Mouse (Mus musculus): ENCODE measurements around the gene Gck. TPM values are rescaled to one million over a fixed set of nuclear protein-coding genes. Genes with fewer than 3 reads are reported as not detected.
"Not testable (repeated sequence)": the region's sequence is repeated elsewhere in the genome, so short reads cannot be mapped to it uniquely, and the experiment has no call there.

Gene Gck
- polyA plus RNA-seq, 1 experiment from 2014 or later, result 1.3 TPM

DNA sequence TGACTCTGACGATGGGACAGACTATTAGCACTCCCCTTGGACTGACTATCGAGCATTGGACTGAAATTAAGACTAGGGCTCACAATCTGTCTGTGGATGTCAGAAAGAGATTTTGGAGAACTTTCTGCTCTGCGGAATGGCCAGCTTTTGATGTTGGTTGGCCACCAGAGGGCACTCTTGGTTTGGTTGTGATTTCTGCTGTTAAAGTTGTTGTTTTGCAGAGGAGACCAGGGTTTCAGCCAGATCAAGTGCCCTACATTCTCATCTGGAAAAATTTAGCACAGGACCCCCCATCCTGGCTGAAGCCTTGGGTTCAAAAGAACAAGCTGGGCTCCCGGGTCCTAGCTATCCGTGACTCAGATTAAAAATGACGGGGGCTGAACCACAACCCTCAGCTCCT lies 17.9 kb downstream of the Gck start:
- not testable (repeated sequence) for H3K27ac ChIP-seq (ENCODE audit: low read depth); H3K4me3 ChIP-seq (ENCODE audit: low read depth, low read length); H3K9me3 ChIP-seq (ENCODE audit: low read length); H3K27me3 ChIP-seq (ENCODE audit: insufficient read depth, low read length); H3K9ac ChIP-seq (replicated peaks); H3K36me3 ChIP-seq (replicated peaks; ENCODE audit: insufficient read depth, low read length); DNase-seq; H3K4me1 ChIP-seq (ENCODE audit: insufficient read depth); ATAC-seq; H3K4me2 ChIP-seq (ENCODE audit: low read depth, low read length)
- TF ChIP-seq CTCF (IDR thresholded peaks at IDR 0.05; ENCODE audit: low read depth), result peak; percentile 47
- 90% methylated on average over 6 of the region's 6 CpGs for WGBS (ENCODE audit: insufficient replicate concordance)

DNA sequence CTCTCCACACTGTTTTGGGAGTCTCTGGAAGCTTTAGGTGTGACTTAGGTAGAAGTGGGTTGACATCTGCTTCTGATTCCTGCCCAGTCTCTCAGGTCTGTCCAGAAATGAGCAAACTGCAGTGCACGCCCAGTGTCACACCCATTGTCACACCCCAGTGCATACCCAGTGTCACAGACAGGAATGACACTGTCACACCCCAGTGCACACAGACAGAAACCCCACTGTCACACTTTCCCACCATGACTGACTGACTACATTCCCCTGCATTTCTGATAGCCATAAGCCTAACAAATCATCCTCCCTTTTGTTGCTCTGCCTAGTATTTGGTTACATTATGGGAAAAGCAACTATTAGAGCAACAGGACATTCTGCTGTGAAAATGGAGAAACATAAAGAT lies 19.3 kb downstream of the Gck start:
- Histone ChIP-seq H3K36me3 (replicated peaks; ENCODE audit: insufficient read depth, low read length) (no peaks in the 10 kb centered on the region), H3K9ac (replicated peaks) (no peak overlapping the region), H3K4me1 (ENCODE audit: insufficient read depth) (no peaks in the 10 kb centered on the region), H3K27ac (ENCODE audit: low read depth) (no peak overlapping the region), H3K9me3 (ENCODE audit: low read length) (no peaks in the 10 kb centered on the region), H3K27me3 (ENCODE audit: insufficient read depth, low read length) (no peaks in the 10 kb centered on the region), H3K4me3 (ENCODE audit: low read depth, low read length) (no peak overlapping the region), H3K4me2 (ENCODE audit: low read depth, low read length) (no peak overlapping the region)
- WGBS (ENCODE audit: insufficient replicate concordance), result 79% methylated on average over 1 of the region's 1 CpGs
- DNase-seq (no peak), ATAC-seq (no peak)
- TF ChIP-seq CTCF (IDR thresholded peaks at IDR 0.05; ENCODE audit: low read depth) (no peak), EP300 (IDR thresholded peaks at IDR 0.05; ENCODE audit: low read depth) (no peak)

DNA sequence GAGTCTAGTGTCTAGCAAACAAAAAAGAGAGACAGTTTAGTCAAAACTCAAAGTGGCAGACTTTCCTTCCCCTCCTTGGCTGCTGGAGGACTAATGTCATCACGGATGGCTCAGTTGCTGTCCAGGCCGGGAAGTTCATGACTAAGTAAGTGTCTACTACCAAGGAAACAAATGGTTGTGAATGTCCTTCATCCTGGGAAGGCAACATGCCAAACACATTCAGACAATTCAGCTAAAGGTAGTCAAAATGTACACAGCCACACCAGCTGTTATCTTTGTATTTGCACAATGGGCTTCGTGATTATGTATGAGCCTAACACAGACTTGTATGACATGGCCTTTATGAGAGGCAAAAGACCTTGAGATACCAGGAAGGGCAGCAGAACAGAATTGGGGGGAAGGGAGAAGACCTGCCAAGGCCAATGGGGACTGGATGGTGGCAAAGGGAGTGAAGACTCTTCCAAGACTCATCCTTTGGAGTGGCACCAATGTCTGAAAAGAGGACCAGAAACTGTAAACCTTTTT lies 23.1 kb downstream of the Gck start:
- TF ChIP-seq EP300 (IDR thresholded peaks at IDR 0.05; ENCODE audit: low read depth) (no peak), CTCF (IDR thresholded peaks at IDR 0.05; ENCODE audit: low read depth) (no peak)
- Histone ChIP-seq H3K27me3 (ENCODE audit: insufficient read depth, low read length) (no peaks in the 10 kb centered on the region), H3K4me2 (ENCODE audit: low read depth, low read length) (no peak overlapping the region), H3K9me3 (ENCODE audit: low read length) (no peaks in the 10 kb centered on the region), H3K4me3 (ENCODE audit: low read depth, low read length) (no peak overlapping the region), H3K9ac (replicated peaks) (no peak overlapping the region), H3K4me1 (ENCODE audit: insufficient read depth) (no peaks in the 10 kb centered on the region), H3K27ac (ENCODE audit: low read depth) (no peak overlapping the region), H3K36me3 (replicated peaks; ENCODE audit: insufficient read depth, low read length) (no peaks in the 10 kb centered on the region)
- 65% methylated on average over 3 of the region's 3 CpGs for WGBS (ENCODE audit: insufficient replicate concordance)
- ATAC-seq (no peak), DNase-seq (no peak)

DNA sequence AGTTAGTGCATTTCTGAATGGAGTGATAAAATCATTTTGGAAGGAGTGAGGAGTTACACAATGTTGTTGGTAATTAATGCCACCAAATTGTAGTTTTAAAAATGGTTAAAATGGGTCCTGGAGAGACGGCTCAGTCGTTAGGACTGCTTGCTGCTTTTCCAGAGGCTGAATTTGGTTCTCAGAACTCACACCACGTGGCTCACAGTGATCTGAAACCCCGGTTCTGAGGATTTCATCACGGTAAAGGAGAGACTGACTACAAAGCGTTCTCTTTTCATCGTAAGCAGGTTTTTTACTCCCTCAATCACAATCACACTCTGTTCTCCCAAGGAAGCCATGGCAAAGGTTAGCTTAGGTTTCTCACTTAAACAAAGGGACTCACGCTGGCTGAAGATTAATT lies 25.2 kb downstream of the Gck start:
- Histone ChIP-seq H3K9ac (replicated peaks) (no peak overlapping the region), H3K36me3 (replicated peaks; ENCODE audit: insufficient read depth, low read length) (no peaks in the 10 kb centered on the region), H3K27ac (ENCODE audit: low read depth) (no peak overlapping the region), H3K4me3 (ENCODE audit: low read depth, low read length) (no peak overlapping the region), H3K9me3 (ENCODE audit: low read length) (no peaks in the 10 kb centered on the region), H3K27me3 (ENCODE audit: insufficient read depth, low read length) (no peaks in the 10 kb centered on the region), H3K4me2 (ENCODE audit: low read depth, low read length) (no peak overlapping the region), H3K4me1 (ENCODE audit: insufficient read depth) (peaks cover 3% of the 10 kb centered on the region; the same call in 1 of the 2 replicates)
- DNase-seq (no peak), ATAC-seq (no peak)
- TF ChIP-seq EP300 (IDR thresholded peaks at IDR 0.05; ENCODE audit: low read depth), result no peak
- no peak for TF ChIP-seq CTCF (IDR thresholded peaks at IDR 0.05; ENCODE audit: low read depth)
- WGBS (ENCODE audit: insufficient replicate concordance), result 72% methylated on average over 8 of the region's 8 CpGs

DNA sequence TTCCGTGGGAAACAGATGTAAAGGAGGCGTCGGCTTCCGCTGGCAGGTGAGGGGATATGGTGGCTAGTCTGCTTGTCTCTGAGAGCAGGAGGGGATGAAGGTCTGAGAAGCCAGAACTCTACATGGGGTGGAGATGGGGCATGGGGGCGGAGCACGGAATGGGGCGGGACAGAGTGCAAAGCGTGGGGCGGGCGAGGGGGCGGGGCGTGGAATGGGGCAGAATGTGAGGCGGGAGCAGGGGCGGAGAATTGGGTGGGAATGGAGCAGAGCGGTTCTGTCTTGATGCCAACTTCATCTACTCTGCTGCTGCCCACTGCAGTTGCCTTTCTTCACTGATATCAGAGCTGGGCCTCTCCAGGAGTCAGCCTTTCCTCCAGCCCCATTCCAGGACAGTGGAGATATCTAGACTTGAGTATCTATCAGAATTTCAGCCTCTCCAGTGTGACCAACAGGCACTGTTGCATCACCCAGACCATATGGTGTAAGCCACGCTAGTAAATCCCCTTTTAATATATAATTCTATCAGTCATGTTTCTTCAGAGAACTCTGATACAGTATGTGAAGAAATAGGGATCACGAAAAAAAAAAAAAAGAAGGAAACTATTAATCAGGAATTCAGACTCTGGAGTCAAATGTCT lies 29.4 kb downstream of the Gck start:
- TF ChIP-seq EP300 (IDR thresholded peaks at IDR 0.05; ENCODE audit: low read depth), result no peak
- TF ChIP-seq CTCF (IDR thresholded peaks at IDR 0.05; ENCODE audit: low read depth), result no peak
- WGBS (ENCODE audit: insufficient replicate concordance), result 42% methylated on average over 17 of the region's 17 CpGs
- DNase-seq, result peak; percentile 83

DNA sequence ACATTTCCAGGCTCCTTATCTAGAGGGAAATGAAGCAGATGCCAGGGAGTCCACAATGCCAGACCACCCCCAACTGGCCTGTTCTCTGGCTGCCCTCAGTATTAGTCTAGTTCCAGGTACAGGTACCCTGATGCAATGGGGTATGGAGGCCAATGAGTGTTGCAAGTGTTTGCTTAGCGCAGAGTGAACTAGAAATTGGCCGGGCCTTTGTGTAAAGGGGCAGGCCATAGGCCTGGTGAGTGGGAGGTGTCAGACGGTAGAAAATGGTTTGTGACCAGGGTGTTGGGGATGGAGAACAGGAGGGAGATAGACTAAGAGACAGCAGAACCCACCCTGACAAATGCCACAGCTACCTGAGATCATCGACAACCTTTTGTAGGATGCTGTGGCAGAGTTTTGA lies 30.3 kb downstream of the Gck start:
- Histone ChIP-seq H3K36me3 (replicated peaks; ENCODE audit: insufficient read depth, low read length) (no peaks in the 10 kb centered on the region), H3K9ac (replicated peaks) (no peak overlapping the region), H3K9me3 (ENCODE audit: low read length) (no peaks in the 10 kb centered on the region), H3K4me1 (ENCODE audit: insufficient read depth) (peaks cover 10% of the 10 kb centered on the region; the same call in 1 of the 2 replicates), H3K4me3 (ENCODE audit: low read depth, low read length) (no peak overlapping the region), H3K27me3 (ENCODE audit: insufficient read depth, low read length) (no peaks in the 10 kb centered on the region), H3K27ac (ENCODE audit: low read depth) (peak overlapping the region; percentile 87), H3K4me2 (ENCODE audit: low read depth, low read length) (no peak overlapping the region)
- DNase-seq (peak; percentile 58), ATAC-seq (peak; percentile 92)
- WGBS (ENCODE audit: insufficient replicate concordance), result 68% methylated on average over 4 of the region's 4 CpGs
- TF ChIP-seq EP300 (IDR thresholded peaks at IDR 0.05; ENCODE audit: low read depth), result peak; percentile 69
- no peak for TF ChIP-seq CTCF (IDR thresholded peaks at IDR 0.05; ENCODE audit: low read depth)

More for the DNA sequence above, 29.4 kb downstream of the Gck start:
- Histone ChIP-seq H3K4me1 (ENCODE audit: insufficient read depth) (peaks cover 5% of the 10 kb centered on the region; the same call in 1 of the 2 replicates), H3K27ac (ENCODE audit: low read depth) (peak overlapping the region; percentile 87), H3K9me3 (ENCODE audit: low read length) (no peaks in the 10 kb centered on the region), H3K4me2 (ENCODE audit: low read depth, low read length) (0 out of 2 replicates have a peak overlapping the region, but pooled peaks have one; percentile 38), H3K27me3 (ENCODE audit: insufficient read depth, low read length) (no peaks in the 10 kb centered on the region), H3K36me3 (replicated peaks; ENCODE audit: insufficient read depth, low read length) (no peaks in the 10 kb centered on the region), H3K9ac (replicated peaks) (no peak overlapping the region), H3K4me3 (ENCODE audit: low read depth, low read length) (no peak overlapping the region)
- ATAC-seq, result peak; percentile 80
